Mouse (Mus musculus) neural tube, postnatal 0 days (tissue): ENCODE measurements around the gene Tatdn2. TPM values are rescaled to one million over a fixed set of nuclear protein-coding genes. Genes with fewer than 3 reads are reported as not detected.

ENCODE experiments used
- microRNA-seq: library from miRNA; unstranded; fragments of <30 nt; microRNA quantifications from one replicate; pipeline ENCODE4, GENCODE M21; 2016
- polyA plus RNA-seq: library from polyadenylated mRNA; unstranded; fragments of >200 nt; fragmentation: Nextera tagmentation; extraction: Ambion mirVana; gene quantifications from 2 replicates; pipeline ENCODE4 v1.2.1, GENCODE M21; 2015

The Tatdn2 gene
- polyA plus RNA-seq, result 1.2 and 1.7 TPM in 2 replicates

DNA sequence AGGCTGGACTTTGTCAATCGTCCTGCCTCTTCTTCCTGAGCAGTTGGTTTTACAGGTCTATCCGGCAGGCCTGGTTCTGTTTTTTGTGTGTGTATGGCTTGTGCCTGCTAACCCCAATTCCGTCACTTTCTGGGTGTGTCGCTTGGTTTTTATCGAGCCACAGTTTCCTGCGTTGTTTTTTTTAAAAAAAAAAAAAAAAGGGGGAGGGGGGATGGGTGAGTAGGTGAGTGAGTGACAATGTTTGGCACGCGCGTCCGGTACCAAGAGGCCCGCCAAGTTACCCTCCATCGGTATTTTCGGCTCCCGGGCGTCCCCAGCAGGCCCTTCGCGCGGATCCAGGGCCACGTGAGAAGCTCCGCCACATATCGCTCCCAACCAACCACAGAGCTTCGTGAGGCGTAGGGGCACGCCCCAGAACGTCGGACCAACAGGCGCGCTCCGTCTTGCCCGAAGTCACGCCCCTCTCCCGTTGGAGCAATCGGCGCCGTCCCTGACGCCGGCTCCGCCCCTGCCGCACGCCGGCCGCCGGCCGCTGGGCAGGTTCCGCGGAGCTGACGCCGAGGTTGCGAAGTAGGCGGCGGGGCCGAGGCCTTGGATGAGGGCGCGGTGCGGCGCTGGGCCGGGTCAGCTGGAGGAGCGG, at the start of gene Tatdn2:
Gene Tatdn2 (plus strand): TSS at position 469 of the 640 bp plus-strand sequence.

GRCm38 (mm10) chr6:113719878-113720277, 23.0 kb downstream of the Tatdn2 start, which contains the start of gene Ghrl:
Gene Ghrl (minus strand): TSS chr6:113719880.

DNA sequence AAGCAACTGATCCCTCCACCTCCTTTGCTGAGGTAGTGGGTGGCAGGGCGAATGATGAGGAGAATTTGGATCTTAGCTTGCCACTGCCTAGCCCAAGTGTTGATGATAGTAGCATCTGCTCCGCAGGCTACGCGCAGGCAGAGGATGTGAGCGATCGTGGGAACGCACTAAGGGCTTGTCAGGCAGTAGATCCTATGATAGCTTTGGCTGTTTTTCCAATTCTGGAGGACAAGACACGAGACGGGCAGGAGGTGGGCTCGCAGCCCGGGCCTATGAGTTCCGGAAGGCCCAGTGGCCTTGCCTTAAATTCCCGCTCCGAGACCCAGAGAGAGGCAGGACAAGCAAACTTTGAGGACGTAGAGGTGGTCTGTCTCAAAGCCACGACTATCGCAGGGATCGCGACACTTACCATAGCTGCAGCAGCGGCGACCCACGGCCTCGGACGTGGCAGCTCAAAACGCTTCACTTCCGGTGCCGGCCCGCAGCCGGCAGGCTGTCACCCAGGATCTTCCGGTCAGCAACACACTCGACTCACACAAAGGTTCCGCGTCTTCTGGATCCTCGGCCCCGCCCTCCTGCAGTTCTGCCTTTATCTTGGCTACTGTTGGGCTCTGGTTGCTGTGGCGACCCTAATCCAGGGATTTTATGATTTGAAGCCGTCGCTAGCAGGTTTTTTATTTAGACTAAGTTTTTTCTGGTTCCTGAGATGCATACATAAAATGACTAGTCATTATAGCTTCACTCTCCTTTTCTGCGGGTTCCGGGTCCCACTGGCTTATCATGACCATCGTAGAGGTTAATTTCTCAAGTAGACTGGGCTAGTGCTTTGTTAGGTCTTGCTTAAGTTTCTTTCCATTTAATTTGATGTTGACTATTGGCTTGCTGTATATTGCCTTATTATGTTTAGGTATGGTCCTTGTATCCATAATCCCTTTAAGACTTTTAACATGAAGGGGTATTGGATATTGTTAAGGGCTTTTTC, 43.7 kb downstream of the Tatdn2 start, which contains the start of gene Sec13:
Gene Sec13 (minus strand): TSS at position 508 of the 982 bp plus-strand sequence.

Small RNA genes within 50 kb of the gene (microRNA-seq; reads per million reads assigned to microRNA genes)
- gene Mir7042, result not detected

Other genes with a start within 250 kb of the Tatdn2 start
- gene Il17re, start 238.6 kb upstream of the Tatdn2 start, polyA plus RNA-seq, result 0.50 and 0.71 TPM in 2 replicates
- 7.8 and 8.7 TPM in 2 replicates for gene Il17rc, start 225.6 kb upstream of the Tatdn2 start, polyA plus RNA-seq
- gene Creld1, start 213.8 kb upstream of the Tatdn2 start, polyA plus RNA-seq, result 75.1 and 83.7 TPM in 2 replicates
- gene Prrt3, start 195.1 kb upstream of the Tatdn2 start, polyA plus RNA-seq, result 12.6 and 14.9 TPM in 2 replicates
- 116 and 117 TPM in 2 replicates for gene Emc3, start 165.4 kb upstream of the Tatdn2 start, polyA plus RNA-seq
- gene Fancd2, start 165.4 kb upstream of the Tatdn2 start, polyA plus RNA-seq, result 0.81 and 1.0 TPM in 2 replicates
- gene Fancd2os, start 96.3 kb upstream of the Tatdn2 start, polyA plus RNA-seq, result 0.25 TPM in 2 replicates
- gene Brk1, start 92.3 kb upstream of the Tatdn2 start, polyA plus RNA-seq, result 288 and 295 TPM in 2 replicates
- gene Vhl, start 73.1 kb upstream of the Tatdn2 start, polyA plus RNA-seq, result 66.9 and 69.9 TPM in 2 replicates
- gene Irak2, start 58.6 kb upstream of the Tatdn2 start, polyA plus RNA-seq, result 2.4 TPM in 2 replicates
- gene Ghrl, start 22.8 kb downstream of the Tatdn2 start, polyA plus RNA-seq, result not detected in 2 replicates
- 174 and 178 TPM in 2 replicates for gene Sec13, start 43.7 kb downstream of the Tatdn2 start, polyA plus RNA-seq